Comparison of ENCODE assay signal across 26 mouse cellular contexts in genomic region chr15:91788338-91788737, GRCm38 (mm10). TPM values are rescaled to one million over a fixed set of nuclear protein-coding genes. Genes with fewer than 3 reads are reported as not detected.
"Had no signal": no experiment of that assay in that cellular context is flagged by ENCODE, and none has a peak within 500 bp of the region (broad histone marks: within the 10 kb centered on the region; RNA-seq: fewer than 3 reads in every experiment).

No protein-coding gene starts in this region.

- H3K36me3 ChIP-seq: kidney, embryonic 15.5 days; midbrain, embryonic 10.5 days; neural tube, embryonic 12.5 days; neural tube, embryonic 15.5 days had no signal

- H3K4me1 ChIP-seq: kidney, embryonic 15.5 days; megakaryocyte, embryonic 14.5 days; midbrain, embryonic 10.5 days; neural tube, embryonic 12.5 days; neural tube, embryonic 15.5 days had no signal

- DNase-seq: kidney, adult 8-10 months; kidney, postnatal 14 days; kidney, postnatal 4 days; left cerebral cortex, postnatal 4 days; liver, postnatal 0 days; lung, embryonic 14.5 days; midbrain, embryonic 14.5 days; right cerebral cortex, adult 18-20 months; right cerebral cortex, postnatal 14 days; right cerebral cortex, postnatal 4 days; thymus, adult 18-20 months; thymus, postnatal 36 days had no signal

- H3K9ac ChIP-seq: kidney, embryonic 15.5 days; liver, embryonic 14.5 days; liver, postnatal 0 days; lung, embryonic 14.5 days; neural tube, embryonic 12.5 days; neural tube, embryonic 15.5 days had no signal

- H3K9me3 ChIP-seq: kidney, embryonic 15.5 days; midbrain, embryonic 10.5 days; neural tube, embryonic 12.5 days; neural tube, embryonic 15.5 days had no signal

- H3K4me3 ChIP-seq: kidney, embryonic 15.5 days; megakaryocyte, embryonic 14.5 days; midbrain, embryonic 10.5 days; neural tube, embryonic 12.5 days; neural tube, embryonic 15.5 days had no signal

- H3K27me3 ChIP-seq: kidney, embryonic 15.5 days; megakaryocyte, embryonic 14.5 days; neural tube, embryonic 12.5 days; neural tube, embryonic 15.5 days had no signal

- H3K4me2 ChIP-seq: kidney, embryonic 15.5 days; liver, embryonic 11.5 days; lung, embryonic 14.5 days; neural tube, embryonic 12.5 days; neural tube, embryonic 15.5 days had no signal

- H3K27ac ChIP-seq: kidney, embryonic 15.5 days; liver, embryonic 14.5 days; macrophage; midbrain, embryonic 10.5 days; neural tube, embryonic 12.5 days; neural tube, embryonic 15.5 days; stomach, postnatal 0 days had no signal

- ATAC-seq: intestine, postnatal 0 days; liver, postnatal 0 days; lung, postnatal 0 days had no signal

RNA-seq across cellular contexts. Expression of gene Smgc, which starts 49.7 kb away (rescaled TPM):
- polyA plus RNA-seq: intestine, embryonic 14.5 days; intestine, postnatal 0 days; kidney, embryonic 15.5 days; liver, embryonic 11.5 days; liver, embryonic 14.5 days; liver, postnatal 0 days; lung, embryonic 14.5 days; lung, postnatal 0 days; macrophage; midbrain, embryonic 10.5 days; midbrain, embryonic 14.5 days; midbrain, postnatal 0 days; neural tube, embryonic 12.5 days; neural tube, embryonic 15.5 days; stomach, postnatal 0 days; urinary bladder, adult 2 months had no signal
